ENCODE assay signal across 8 mouse cellular contexts in genomic region chr14:16364161-16364831, GRCm38 (mm10). TPM values are rescaled to one million over a fixed set of nuclear protein-coding genes. Genes with fewer than 3 reads are reported as not detected.
DNase-seq lines count a peak whose midpoint lies in the region; ATAC-seq and TF ChIP-seq lines count a peak whose summit lies in the region.

No protein-coding gene starts in this region.

- H3K9ac ChIP-seq in forebrain, embryonic 16.5 days (replicated peaks; ENCODE audit: low read depth, low read length) = peak overlapping the region; percentile 73
- peak overlapping the region; percentile 50 for H3K9ac ChIP-seq in lung, postnatal 0 days (replicated peaks; ENCODE audit: low read depth)

- TF ChIP-seq EP300 in lung, postnatal 0 days (IDR thresholded peaks at IDR 0.05) = peak; percentile 32; the same call in 1 of the 2 replicates

- H3K9me3 ChIP-seq in forebrain, embryonic 16.5 days (ENCODE audit: control insufficient read depth, low read length) = no peaks in the 10 kb centered on the region
- H3K9me3 ChIP-seq in lung, postnatal 0 days (ENCODE audit: low read length) = no peaks in the 10 kb centered on the region

- TF ChIP-seq CTCF in layer of hippocampus, adult 2 months (conservative IDR thresholded peaks at IDR 0.05) = no peak
- TF ChIP-seq CTCF in lung, postnatal 0 days (IDR thresholded peaks at IDR 0.05) = peak; percentile 3; the same call in 1 of the 2 replicates

- WGBS in forebrain, embryonic 16.5 days = under 1% methylated on average over 24 of the region's 32 CpGs
- 0% methylated on average over 19 of the region's 32 CpGs for WGBS in lung, postnatal 0 days

- peak overlapping the region; percentile 56 for H3K4me2 ChIP-seq in forebrain, embryonic 16.5 days (ENCODE audit: low read length)
- H3K4me2 ChIP-seq in lung, postnatal 0 days (replicated peaks; ENCODE audit: low read depth, low read length) = peak overlapping the region; percentile 85

- H3K27me3 ChIP-seq in forebrain, embryonic 16.5 days (replicated peaks; ENCODE audit: control insufficient read depth, insufficient read depth, low read length) = no peaks in the 10 kb centered on the region
- H3K27me3 ChIP-seq in lung, postnatal 0 days (replicated peaks; ENCODE audit: insufficient read depth, low read length) = no peaks in the 10 kb centered on the region

- H3K27ac ChIP-seq in forebrain, embryonic 16.5 days (ENCODE audit: low read length) = peak overlapping the region; percentile 99
- peak overlapping the region; percentile 100 for H3K27ac ChIP-seq in layer of hippocampus, adult 2 months
- H3K27ac ChIP-seq in lung, postnatal 0 days (ENCODE audit: low read length) = peak overlapping the region; percentile 100

- peaks cover 23% of the 10 kb centered on the region for H3K4me1 ChIP-seq in forebrain, embryonic 16.5 days (replicated peaks; ENCODE audit: control insufficient read depth, insufficient read depth, low read length)
- H3K4me1 ChIP-seq in lung, postnatal 0 days (ENCODE audit: insufficient read depth, low read depth, low read length) = peaks cover 8% of the 10 kb centered on the region; the same call in 1 of the 2 replicates

- ATAC-seq in forebrain, embryonic 16.5 days = peak; percentile 69
- ATAC-seq in hematopoietic stem cell, adult 5-6 weeks (replicated peaks in 1 of 2; ENCODE audit: insufficient read depth in 1 of 2, low FRiP score in 2 of 2, low TSS enrichment in 1 of 2, low read depth in 1 of 2, poor library complexity in 2 of 2, severe bottlenecking in 2 of 2) = peak; percentile 30 to 34; a peak in 3 of 4 replicates
- peak; percentile 56 for ATAC-seq in lung, postnatal 0 days

- peak; percentile 68 for DNase-seq in NIH3T3 (ENCODE audit: low read depth)
- peak; percentile 46 for DNase-seq in c-Kit-positive CD71-positive TER-119-positive erythroid progenitor cells, embryonic 14.5 days (ENCODE audit: low spot score)
- peak; percentile 41 to 42 for DNase-seq in layer of hippocampus, adult 2 months (ENCODE audit: low spot score in 2 of 2)
- DNase-seq in lung, postnatal 0 days (ENCODE audit: low spot score) = peak; percentile 88
- peak; percentile 61 for DNase-seq in retina, embryonic 14.5 days (ENCODE audit: low spot score)
- DNase-seq in yolk sac, embryonic 10.5 days (ENCODE audit: low spot score) = peak; percentile 43

- no peaks in the 10 kb centered on the region for H3K36me3 ChIP-seq in forebrain, embryonic 16.5 days (ENCODE audit: control insufficient read depth, insufficient read depth)
- H3K36me3 ChIP-seq in lung, postnatal 0 days (ENCODE audit: insufficient read depth, low read length) = no peaks in the 10 kb centered on the region

- peak overlapping the region; percentile 96 for H3K4me3 ChIP-seq in forebrain, embryonic 16.5 days (replicated peaks; ENCODE audit: low read length)
- H3K4me3 ChIP-seq in layer of hippocampus, adult 2 months = peak overlapping the region; percentile 98
- H3K4me3 ChIP-seq in lung, postnatal 0 days (ENCODE audit: low read depth, low read length) = peak overlapping the region; percentile 95

RNA-seq across cellular contexts. Expression of gene Top2b, which starts 0.7 kb away (rescaled TPM):
- polyA plus RNA-seq in forebrain, embryonic 16.5 days (2015; fragmentation: Nextera tagmentation; extraction: Ambion mirVana) = 106 and 127 TPM in 2 replicates
- 195 and 239 TPM in 2 replicates for total RNA-seq in hematopoietic stem cell, adult 5-6 weeks (2017)
- 10 to 100 TPM; 91.1 to 94.8 TPM for total RNA-seq in layer of hippocampus, adult 2 months (2021)
- polyA plus RNA-seq in lung, postnatal 0 days (2015; fragmentation: Nextera tagmentation; extraction: Ambion mirVana) = 26.3 and 29.5 TPM in 2 replicates

Comparison
In these comparisons a context has a peak if more than half of its experiments do, and no peak if none do; other contexts are left out.
1. Peak in every context shown above with its lines: DNase-seq, ATAC-seq, H3K4me3 ChIP-seq and H3K27ac ChIP-seq.